Mouse (Mus musculus) ES-Bruce4 (cell line): Measurements from ENCODE around the gene 9830107B12Rik. TPM values are rescaled to one million over a fixed set of nuclear protein-coding genes. Genes with fewer than 3 reads are reported as not detected.

Source experiments
- H3K27ac ChIP-seq: 2 replicates; pipeline ENCODE4 v1.5.1; 2012; ENCODE audit warnings: low read length, inconsistent platforms; ENCODE audit not compliant: insufficient read depth
- H3K27me3 ChIP-seq: 2 replicates; pipeline ENCODE4 v1.6.1; 2012; ENCODE audit warnings: mild to moderate bottlenecking, low read length, inconsistent platforms; ENCODE audit not compliant: control insufficient read depth, poor library complexity, insufficient read depth, severe bottlenecking
- H3K36me3 ChIP-seq: 2 replicates; pipeline ENCODE4 v1.6.1; 2012; ENCODE audit warnings: inconsistent platforms, mild to moderate bottlenecking, low read length, moderate library complexity; ENCODE audit not compliant: control insufficient read depth, poor library complexity, insufficient read depth, severe bottlenecking
- H3K4me1 ChIP-seq: one replicate; pipeline ENCODE4 v1.8.1; 2011; ENCODE audit warnings: low read length; ENCODE audit not compliant: control insufficient read depth, insufficient read depth
- H3K4me3 ChIP-seq: 2 replicates; pipeline ENCODE4 v1.5.1; 2011; ENCODE audit warnings: low read depth, mild to moderate bottlenecking, low read length
- H3K9ac ChIP-seq: 2 replicates; pipeline ENCODE4 v1.6.1; 2012; ENCODE audit warnings: low read depth, mild to moderate bottlenecking, inconsistent platforms; ENCODE audit not compliant: poor library complexity, severe bottlenecking
- H3K9me3 ChIP-seq: replicated peaks from 2 replicates; pipeline ENCODE4 v1.6.1; 2012; ENCODE audit warnings: mild to moderate bottlenecking, low read length, inconsistent platforms; ENCODE audit not compliant: control insufficient read depth, poor library complexity, insufficient read depth, severe bottlenecking
- CTCF ChIP-seq: IDR thresholded peaks from one replicate; pipeline ENCODE4 v1.8.1; 2011; ENCODE audit warnings: low read depth, low read length
- EP300 ChIP-seq: IDR thresholded peaks from 2 replicates; pipeline ENCODE4 v1.6.1; 2011; ENCODE audit warnings: low read depth, low read length; ENCODE audit not compliant: insufficient read depth
- POLR2A ChIP-seq: IDR thresholded peaks from one replicate; pipeline ENCODE4 v1.8.1; 2011; ENCODE audit warnings: low read length; ENCODE audit not compliant: insufficient read depth
- polyA plus RNA-seq: library from polyadenylated mRNA; stranded (reverse); fragments of >200 nt; gene quantifications from 2 replicates; pipeline ENCODE4 v1.2.4, GENCODE M21; 2011; ENCODE audit warnings: low read depth; ENCODE audit not compliant: missing spikeins, insufficient read depth, insufficient read length

Gene 9830107B12Rik
- polyA plus RNA-seq, 1 experiment, result not detected

DNA sequence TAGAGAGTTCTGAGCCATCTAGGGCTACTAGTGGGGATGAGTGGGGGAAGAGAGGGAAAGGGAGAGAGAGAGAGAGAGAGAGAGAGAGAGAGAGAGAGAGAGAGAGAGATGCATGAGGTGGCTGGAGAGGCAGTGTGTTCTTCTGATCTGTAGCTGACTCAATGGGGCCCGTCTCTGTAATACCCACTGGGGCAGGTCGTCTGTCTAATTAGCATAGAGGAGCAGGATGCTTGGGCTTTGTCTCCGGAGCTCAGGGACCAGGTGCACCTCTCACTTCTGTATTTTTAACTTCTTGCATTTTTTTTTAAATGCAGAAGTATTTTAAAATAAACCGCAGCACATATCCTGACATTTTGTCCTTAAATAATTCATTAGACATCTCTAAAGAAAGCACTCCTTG, 38.7 kb downstream of the 9830107B12Rik start:
- H3K9ac ChIP-seq, result no peak overlapping the region
- no peak overlapping the region for H3K4me3 ChIP-seq
- H3K9me3 ChIP-seq, result no peaks in the 10 kb centered on the region
- no peak overlapping the region for H3K27ac ChIP-seq
- peaks cover 4% of the 10 kb centered on the region for H3K4me1 ChIP-seq
- no peak for TF ChIP-seq POLR2A
- TF ChIP-seq CTCF, result no peak
- no peak for TF ChIP-seq EP300
- no peaks in the 10 kb centered on the region for H3K36me3 ChIP-seq
- H3K27me3 ChIP-seq, result no peaks in the 10 kb centered on the region

- no peak for TF ChIP-seq POLR2A
- TF ChIP-seq EP300, result peak; percentile 23; the same call in 1 of the 2 replicates
- TF ChIP-seq CTCF, result peak; percentile 97
- Histone ChIP-seq H3K9me3 (no peaks in the 10 kb centered on the region), H3K27ac (no peak overlapping the region), H3K27me3 (peaks cover 5% of the 10 kb centered on the region; the same call in 1 of the 2 replicates), H3K4me3 (peak overlapping the region; percentile 51), H3K4me1 (no peaks in the 10 kb centered on the region), H3K36me3 (no peaks in the 10 kb centered on the region), H3K9ac (no peak overlapping the region)
These were observed 45.3 kb downstream of the 9830107B12Rik start for GRCm38 (mm10) chr17:48100441-48101417.

GRCm38 (mm10) chr17:48099312-48099711, 46.8 kb downstream of the 9830107B12Rik start:
- H3K4me3 ChIP-seq, result no peak overlapping the region
- TF ChIP-seq POLR2A (no peak), CTCF (no peak), EP300 (no peak)
- no peaks in the 10 kb centered on the region for H3K4me1 ChIP-seq
- H3K27ac ChIP-seq, result no peak overlapping the region
- H3K36me3 ChIP-seq, result no peaks in the 10 kb centered on the region
- peaks cover 11% of the 10 kb centered on the region; the same call in 1 of the 2 replicates for H3K27me3 ChIP-seq
- H3K9me3 ChIP-seq, result no peaks in the 10 kb centered on the region
- H3K9ac ChIP-seq, result no peak overlapping the region

GRCm38 (mm10) chr17:48098528-48098890, 47.6 kb downstream of the 9830107B12Rik start:
- Histone ChIP-seq H3K4me3 (peak overlapping the region; percentile 16; the same call in 1 of the 2 replicates), H3K36me3 (no peaks in the 10 kb centered on the region), H3K27ac (no peak overlapping the region), H3K4me1 (no peaks in the 10 kb centered on the region), H3K27me3 (peaks cover 11% of the 10 kb centered on the region; the same call in 1 of the 2 replicates), H3K9ac (no peak overlapping the region), H3K9me3 (peaks cover 5% of the 10 kb centered on the region; the same call in 1 of the 2 replicates)
- TF ChIP-seq EP300 (no peak), POLR2A (no peak), CTCF (no peak)

DNA sequence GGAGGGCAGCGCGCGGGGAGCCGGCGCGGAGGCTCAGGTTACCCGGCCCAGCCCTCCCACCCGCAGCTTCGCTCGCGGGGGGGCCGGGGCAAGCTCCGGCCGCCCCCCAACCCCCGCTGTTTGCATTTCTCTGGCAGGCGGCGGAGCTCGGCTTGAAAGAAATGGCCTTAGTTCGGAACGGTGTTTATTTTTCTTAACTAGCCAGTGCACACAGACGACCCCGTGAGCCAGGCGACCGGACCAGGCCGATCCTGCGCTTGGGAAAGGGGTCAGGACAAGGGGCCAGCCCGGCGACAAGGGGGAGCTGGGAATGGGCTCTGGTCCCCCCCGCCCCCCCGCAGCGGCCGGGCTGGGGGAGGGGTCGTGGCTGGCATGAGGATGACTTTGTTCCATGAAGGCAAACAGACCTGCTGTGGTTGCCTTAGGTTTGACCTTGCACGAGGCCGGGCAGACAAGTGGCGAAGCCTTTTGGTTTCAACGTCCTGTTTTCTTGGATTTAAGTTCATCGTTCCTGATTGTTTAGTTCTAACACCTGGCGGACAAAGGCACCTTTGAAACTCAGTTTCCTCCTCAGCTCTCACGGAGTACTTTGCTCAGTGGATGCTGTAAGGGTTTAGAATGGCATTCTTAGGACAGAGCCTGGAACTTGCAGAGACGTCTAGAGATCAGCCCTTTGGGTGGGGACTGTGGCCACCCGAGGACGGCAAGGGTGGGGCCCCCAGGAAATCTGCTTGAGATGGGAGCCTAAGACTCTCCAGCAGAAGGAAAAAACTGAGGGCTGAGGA, 48.1 kb downstream of the 9830107B12Rik start:
- Histone ChIP-seq H3K27ac (no peak overlapping the region), H3K36me3 (no peaks in the 10 kb centered on the region), H3K4me1 (no peaks in the 10 kb centered on the region), H3K27me3 (peaks cover 11% of the 10 kb centered on the region; the same call in 1 of the 2 replicates), H3K4me3 (peak overlapping the region; percentile 29), H3K9me3 (peaks cover 6% of the 10 kb centered on the region; the same call in 1 of the 2 replicates), H3K9ac (no peak overlapping the region; the same call in 1 of the 2 replicates)
- TF ChIP-seq CTCF, result no peak
- no peak for TF ChIP-seq EP300
- no peak for TF ChIP-seq POLR2A
